Mouse (Mus musculus): ENCODE results near the gene Map1b. TPM values are rescaled to one million over a fixed set of nuclear protein-coding genes. Genes with fewer than 3 reads are reported as not detected.

The Map1b gene
- total and polyA plus RNA-seq, 2 experiments from 2014 or later: 34.1 to 43.6 TPM

DNA sequence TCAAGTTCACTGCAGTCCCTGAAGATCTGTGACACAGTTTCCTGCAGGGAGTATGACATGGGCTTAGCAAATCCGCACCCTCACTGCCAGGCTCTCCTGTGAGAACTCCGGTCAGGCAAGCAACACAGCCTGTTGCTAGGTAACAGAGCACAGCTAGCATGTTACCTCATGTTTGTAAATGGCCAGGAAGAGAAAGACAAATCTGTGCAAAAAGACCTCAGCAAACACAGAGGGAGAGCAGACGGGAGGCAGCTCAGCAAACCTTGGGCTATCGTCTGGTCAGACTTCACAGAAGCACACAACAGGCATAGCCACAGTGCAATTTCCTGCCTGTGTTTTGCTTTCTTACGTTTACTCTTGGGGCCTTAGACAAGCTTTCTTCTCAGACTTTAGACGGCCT is 40.9 kb downstream of the Map1b start:
- Histone ChIP-seq H3K4me3 (ENCODE audit: low read depth, low read length) (no peak overlapping the region), H3K9ac (replicated peaks; ENCODE audit: low read depth, low read length) (no peak overlapping the region), H3K4me1 (ENCODE audit: control insufficient read depth, insufficient read depth) (peaks cover 26% of the 10 kb centered on the region), H3K27ac (ENCODE audit: low read depth) (peak overlapping the region; percentile 64), H3K36me3 (replicated peaks; ENCODE audit: control insufficient read depth, insufficient read depth, low read length) (no peaks in the 10 kb centered on the region), H3K4me2 (ENCODE audit: low read depth, low read length) (peak overlapping the region; percentile 35), H3K27me3 (ENCODE audit: control insufficient read depth, insufficient read depth, low read length) (no peaks in the 10 kb centered on the region), H3K9me3 (replicated peaks; ENCODE audit: control insufficient read depth, low read length) (no peaks in the 10 kb centered on the region)
- peak; percentile 81 for ATAC-seq (ENCODE audit: insufficient read depth, low read depth)
- TF ChIP-seq CTCF (IDR thresholded peaks at IDR 0.05; ENCODE audit: low read depth) (no peak), EP300 (IDR thresholded peaks at IDR 0.05; ENCODE audit: low read depth) (no peak)
- 20% methylated on average over 6 of the region's 6 CpGs for WGBS
- DNase-seq (ENCODE audit: low spot score): peak; percentile 83

DNA sequence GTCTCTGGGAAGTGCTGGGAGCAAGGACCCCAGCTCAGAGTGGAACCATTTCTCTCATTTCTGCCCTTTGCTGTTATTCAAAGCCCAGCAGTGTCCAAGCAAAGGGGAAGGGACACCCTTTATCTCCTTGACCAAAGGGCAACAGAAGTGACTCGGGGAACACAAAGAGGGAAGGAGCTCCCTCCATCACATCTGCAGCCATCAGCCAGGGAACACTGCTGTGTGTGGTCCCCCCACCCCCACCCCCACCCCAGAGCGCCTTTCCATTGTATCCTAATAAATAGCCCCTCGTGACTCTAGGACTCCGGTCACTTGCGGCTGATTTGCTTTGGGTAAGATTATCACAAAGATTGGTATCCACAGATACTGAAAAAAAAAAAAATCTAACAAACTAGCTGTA is 41.3 kb downstream of the Map1b start:
- peak overlapping the region; percentile 39; the same call in 1 of the 2 replicates for H3K27ac ChIP-seq (ENCODE audit: low read depth)
- peaks cover 26% of the 10 kb centered on the region for H3K4me1 ChIP-seq (ENCODE audit: control insufficient read depth, insufficient read depth)
- no peaks in the 10 kb centered on the region for H3K27me3 ChIP-seq (ENCODE audit: control insufficient read depth, insufficient read depth, low read length)
- no peak overlapping the region for H3K4me3 ChIP-seq (ENCODE audit: low read depth, low read length)
- WGBS: 42% methylated on average over 5 of the region's 5 CpGs
- no peaks in the 10 kb centered on the region for H3K36me3 ChIP-seq (replicated peaks; ENCODE audit: control insufficient read depth, insufficient read depth, low read length)
- H3K4me2 ChIP-seq (ENCODE audit: low read depth, low read length): no peak overlapping the region
- TF ChIP-seq CTCF (IDR thresholded peaks at IDR 0.05; ENCODE audit: low read depth) (no peak), EP300 (IDR thresholded peaks at IDR 0.05; ENCODE audit: low read depth) (no peak)
- no peak for ATAC-seq (ENCODE audit: insufficient read depth, low read depth)
- DNase-seq (ENCODE audit: low spot score): no peak
- no peak overlapping the region for H3K9ac ChIP-seq (replicated peaks; ENCODE audit: low read depth, low read length)
- no peaks in the 10 kb centered on the region for H3K9me3 ChIP-seq (replicated peaks; ENCODE audit: control insufficient read depth, low read length)

- H3K4me3 ChIP-seq (ENCODE audit: low read depth, low read length): no peak overlapping the region
- WGBS: 56% methylated on average over 7 of the region's 7 CpGs
- peak; percentile 51 for ATAC-seq (ENCODE audit: insufficient read depth, low read depth)
Observed at GRCm38 (mm10) chr13:99474108-99474507, 42.2 kb downstream of the Map1b start.

DNA sequence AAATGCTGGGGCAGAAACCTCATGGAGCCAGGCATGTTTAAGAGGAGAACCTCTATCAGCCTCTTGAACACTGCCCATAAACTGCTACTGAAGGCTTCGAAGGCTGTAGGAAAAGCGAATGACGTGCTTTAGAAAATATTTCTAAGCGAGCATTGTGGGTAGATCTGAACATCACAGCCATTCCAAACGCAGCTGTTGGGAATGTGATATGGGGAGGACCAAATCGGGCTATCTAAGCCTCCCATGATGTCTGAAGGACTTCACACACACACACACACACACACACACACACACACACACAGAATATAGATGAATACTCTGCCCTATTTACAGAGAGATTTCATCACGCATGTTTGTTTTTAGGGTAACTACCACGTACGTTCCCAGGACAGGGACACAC is 44.3 kb downstream of the Map1b start:
- Histone ChIP-seq H3K4me2 (ENCODE audit: low read depth, low read length) (no peak overlapping the region), H3K4me3 (ENCODE audit: low read depth, low read length) (no peak overlapping the region), H3K9ac (replicated peaks; ENCODE audit: low read depth, low read length) (no peak overlapping the region), H3K9me3 (replicated peaks; ENCODE audit: control insufficient read depth, low read length) (no peaks in the 10 kb centered on the region), H3K4me1 (ENCODE audit: control insufficient read depth, insufficient read depth) (peaks cover 26% of the 10 kb centered on the region), H3K27ac (ENCODE audit: low read depth) (no peak overlapping the region), H3K36me3 (replicated peaks; ENCODE audit: control insufficient read depth, insufficient read depth, low read length) (no peaks in the 10 kb centered on the region), H3K27me3 (ENCODE audit: control insufficient read depth, insufficient read depth, low read length) (no peaks in the 10 kb centered on the region)
- TF ChIP-seq CTCF (IDR thresholded peaks at IDR 0.05; ENCODE audit: low read depth) (no peak), EP300 (IDR thresholded peaks at IDR 0.05; ENCODE audit: low read depth) (no peak)
- ATAC-seq (ENCODE audit: insufficient read depth, low read depth): no peak
- 79% methylated on average over 9 of the region's 9 CpGs for WGBS
- DNase-seq (ENCODE audit: low spot score): no peak

More at GRCm38 (mm10) chr13:99474108-99474507, 42.2 kb downstream of the Map1b start:
- no peaks in the 10 kb centered on the region for H3K9me3 ChIP-seq (replicated peaks; ENCODE audit: control insufficient read depth, low read length)
- TF ChIP-seq EP300 (IDR thresholded peaks at IDR 0.05; ENCODE audit: low read depth) (no peak), CTCF (IDR thresholded peaks at IDR 0.05; ENCODE audit: low read depth) (no peak)
- peaks cover 26% of the 10 kb centered on the region for H3K4me1 ChIP-seq (ENCODE audit: control insufficient read depth, insufficient read depth)
- no peak overlapping the region for H3K9ac ChIP-seq (replicated peaks; ENCODE audit: low read depth, low read length)
- H3K27ac ChIP-seq (ENCODE audit: low read depth): no peak overlapping the region
- H3K36me3 ChIP-seq (replicated peaks; ENCODE audit: control insufficient read depth, insufficient read depth, low read length): no peaks in the 10 kb centered on the region
- H3K4me2 ChIP-seq (ENCODE audit: low read depth, low read length): no peak overlapping the region
- peak; percentile 33 for DNase-seq (ENCODE audit: low spot score)
- H3K27me3 ChIP-seq (ENCODE audit: control insufficient read depth, insufficient read depth, low read length): no peaks in the 10 kb centered on the region

DNA sequence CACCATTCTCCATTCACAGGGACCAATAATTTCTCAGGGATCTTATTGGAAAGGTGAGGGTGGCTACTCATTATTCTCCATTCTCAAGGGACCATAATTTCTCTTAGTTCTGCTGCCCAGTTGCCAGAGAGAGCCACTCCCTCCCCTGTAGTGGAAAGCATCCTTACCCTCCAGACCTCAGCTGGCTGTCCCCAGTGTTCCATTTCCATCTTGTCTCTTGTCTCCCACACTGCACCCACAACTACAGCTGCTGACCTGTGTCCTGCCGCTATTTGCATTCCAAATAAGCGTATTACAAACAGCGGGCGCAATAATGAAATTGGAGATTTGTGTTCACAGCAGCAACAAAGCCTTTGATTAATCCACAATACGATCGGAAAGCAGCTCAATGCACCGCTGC is 46.3 kb downstream of the Map1b start:
- WGBS: 94% methylated on average over 7 of the region's 7 CpGs
- Histone ChIP-seq H3K27me3 (ENCODE audit: control insufficient read depth, insufficient read depth, low read length) (no peaks in the 10 kb centered on the region), H3K9me3 (replicated peaks; ENCODE audit: control insufficient read depth, low read length) (no peaks in the 10 kb centered on the region), H3K4me2 (ENCODE audit: low read depth, low read length) (no peak overlapping the region), H3K4me3 (ENCODE audit: low read depth, low read length) (no peak overlapping the region), H3K4me1 (ENCODE audit: control insufficient read depth, insufficient read depth) (peaks cover 13% of the 10 kb centered on the region), H3K36me3 (replicated peaks; ENCODE audit: control insufficient read depth, insufficient read depth, low read length) (no peaks in the 10 kb centered on the region), H3K9ac (replicated peaks; ENCODE audit: low read depth, low read length) (no peak overlapping the region), H3K27ac (ENCODE audit: low read depth) (no peak overlapping the region)
- TF ChIP-seq EP300 (IDR thresholded peaks at IDR 0.05; ENCODE audit: low read depth): no peak
- no peak for DNase-seq (ENCODE audit: low spot score)
- no peak for ATAC-seq (ENCODE audit: insufficient read depth, low read depth)

GRCm38 (mm10) chr13:99468267-99468666 is 48.1 kb downstream of the Map1b start:
- no peak overlapping the region for H3K27ac ChIP-seq (ENCODE audit: low read depth)
- H3K9me3 ChIP-seq (replicated peaks; ENCODE audit: control insufficient read depth, low read length): no peaks in the 10 kb centered on the region
- H3K4me3 ChIP-seq (ENCODE audit: low read depth, low read length): no peak overlapping the region
- H3K36me3 ChIP-seq (replicated peaks; ENCODE audit: control insufficient read depth, insufficient read depth, low read length): no peaks in the 10 kb centered on the region
- TF ChIP-seq EP300 (IDR thresholded peaks at IDR 0.05; ENCODE audit: low read depth): no peak
- TF ChIP-seq CTCF (IDR thresholded peaks at IDR 0.05; ENCODE audit: low read depth): no peak
- DNase-seq (ENCODE audit: low spot score) (no peak), ATAC-seq (ENCODE audit: insufficient read depth, low read depth) (no peak)
- H3K9ac ChIP-seq (replicated peaks; ENCODE audit: low read depth, low read length): no peak overlapping the region
- no peaks in the 10 kb centered on the region for H3K4me1 ChIP-seq (ENCODE audit: control insufficient read depth, insufficient read depth)
- H3K27me3 ChIP-seq (ENCODE audit: control insufficient read depth, insufficient read depth, low read length): no peaks in the 10 kb centered on the region
- no peak overlapping the region for H3K4me2 ChIP-seq (ENCODE audit: low read depth, low read length)
- WGBS: 89% methylated on average over 2 of the region's 2 CpGs
